Mouse (Mus musculus) myocyte (in vitro differentiated cells): ENCODE data around the gene Sdhaf1.

Experiments used
- MAX ChIP-seq: IDR thresholded peaks from one replicate; pipeline ENCODE4 v1.6.1; 2011; ENCODE audit warnings: low read depth, mild to moderate bottlenecking, control low read depth
- MYOD1 ChIP-seq, 3 experiments: IDR thresholded peaks; one replicate each; pipeline ENCODE4 v1.6.1; 2011; ENCODE audit warnings: control low read depth in 2 of 3, low read depth in 2 of 3, mild to moderate bottlenecking in 2 of 3, moderate library complexity in 1 of 3; ENCODE audit not compliant: insufficient read length in 2 of 3, control insufficient read depth in 1 of 3
- MYOG ChIP-seq, 3 experiments: IDR thresholded peaks; one replicate each; pipeline ENCODE4 v1.6.1; 2011; ENCODE audit warnings: control low read depth in 2 of 3, low read depth in 2 of 3, mild to moderate bottlenecking in 2 of 3; ENCODE audit not compliant: insufficient read length in 2 of 3, control insufficient read depth in 1 of 3, insufficient read depth in 1 of 3
- POLR2A ChIP-seq: IDR thresholded peaks from one replicate; pipeline ENCODE4 v1.6.1; 2011; ENCODE audit warnings: low read depth, mild to moderate bottlenecking, control low read depth, moderate library complexity; ENCODE audit not compliant: insufficient read length
- SRF ChIP-seq: IDR thresholded peaks from one replicate; pipeline ENCODE4 v1.6.1; 2011; ENCODE audit warnings: low read depth; ENCODE audit not compliant: control insufficient read depth, insufficient read length
- USF1 ChIP-seq: IDR thresholded peaks from one replicate; pipeline ENCODE4 v1.6.1; 2011; ENCODE audit warnings: low read depth, mild to moderate bottlenecking, control low read depth, moderate library complexity

DNA sequence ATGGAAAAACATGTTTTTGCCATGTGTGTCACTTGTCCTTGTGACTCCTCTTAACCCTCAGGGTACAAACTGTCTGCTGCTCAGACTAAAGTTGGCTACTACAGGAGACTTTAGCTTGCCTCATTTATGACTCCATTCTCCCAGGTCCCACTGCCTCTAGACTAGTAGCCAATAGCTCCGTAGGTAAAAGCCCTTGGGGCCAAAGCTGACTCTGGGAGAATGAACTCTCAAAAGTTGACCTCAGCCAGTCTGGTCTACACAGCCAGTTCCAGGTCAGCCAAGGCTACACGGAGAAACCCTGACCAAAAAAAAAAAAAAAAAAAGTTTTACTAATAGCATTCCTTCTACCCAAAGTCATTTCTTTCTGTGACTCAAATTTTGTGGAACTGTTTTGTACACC lies 44.8 kb downstream of the Sdhaf1 start:
- TF ChIP-seq MYOG (IDR thresholded peaks at IDR 0.05; ENCODE audit: control insufficient read depth in 1 of 3, insufficient read depth in 1 of 3, insufficient read length in 2 of 3, low read depth in 2 of 3) (no peak), POLR2A (no peak), MYOD1 (IDR thresholded peaks at IDR 0.05; ENCODE audit: control insufficient read depth in 1 of 3, insufficient read length in 2 of 3, low read depth in 2 of 3) (no peak), SRF (no peak), MAX (no peak), USF1 (no peak)
